Mouse (Mus musculus): ENCODE data around the gene Tprn.

DNA sequence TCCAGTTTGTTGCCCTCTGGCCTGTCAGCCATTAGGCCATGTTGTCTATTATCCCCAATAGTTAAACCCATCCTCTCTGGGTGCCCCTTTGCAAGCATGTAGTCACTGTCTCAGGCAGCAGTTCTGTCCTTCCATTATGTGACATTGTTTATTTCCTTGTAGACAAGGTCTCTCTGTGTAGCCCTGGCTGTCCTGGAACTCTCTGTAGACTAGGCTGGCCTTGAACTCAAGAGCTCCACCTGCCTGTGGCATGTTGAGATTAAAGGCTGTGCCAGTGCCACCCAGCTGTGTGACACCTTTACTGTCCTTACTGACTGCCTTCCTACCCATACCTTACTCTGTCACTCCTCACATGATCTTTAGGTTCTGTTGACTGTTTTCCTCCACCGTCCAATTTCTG is 10.1 kb upstream of the Tprn start:
- TF ChIP-seq CTCF (IDR thresholded peaks at IDR 0.05; ENCODE audit: low read depth) (peak; percentile 61), EP300 (IDR thresholded peaks at IDR 0.05; ENCODE audit: low read depth) (no peak)
